Mouse (Mus musculus) activated CD4-positive, CD25-positive, alpha-beta regulatory T cell, adult 9 weeks (primary cell): ENCODE measurements around the gene Gjc1. TPM values are rescaled to one million over a fixed set of nuclear protein-coding genes. Genes with fewer than 3 reads are reported as not detected.

ENCODE experiments used
- polyA plus RNA-seq: library from polyadenylated mRNA; unstranded; fragments of 100-300 nt; shearing (Covaris generic); gene quantifications from one replicate; pipeline ENCODE4 v1.2.1, GENCODE M21; 2017

Gjc1 gene
- not detected for polyA plus RNA-seq

GRCm38 (mm10) chr11:102819021-102819782 lies at the start of gene Gjc1:
Gene Gjc1 (minus strand): TSS chr11:102819700.

DNA sequence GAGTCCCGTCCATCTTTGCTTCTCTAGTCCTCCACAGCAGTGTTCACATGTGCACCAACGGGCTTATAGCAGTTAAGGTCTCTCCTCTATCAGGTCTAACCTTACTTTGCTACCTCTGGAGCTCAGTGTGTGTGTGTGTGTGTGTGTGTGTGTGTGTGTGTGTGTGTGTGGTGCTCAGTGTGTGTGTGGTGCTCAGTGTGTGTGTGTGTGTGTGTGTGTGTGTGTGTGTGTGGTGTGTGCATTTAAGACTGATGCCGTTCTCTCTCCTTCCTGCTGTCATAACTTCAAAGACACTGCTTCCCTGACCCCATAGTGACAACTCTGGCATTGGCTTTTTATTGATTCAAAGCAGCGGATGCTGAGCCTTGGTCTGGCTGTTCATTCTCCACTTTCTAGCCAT lies 16.0 kb upstream of the Gjc1 start, which contains the start of gene Higd1b:
TSS of gene Higd1b (plus strand) at position 301 of the 400 bp plus-strand sequence.

GRCm38 (mm10) chr11:102761309-102762210 lies 57.9 kb downstream of the Gjc1 start, which contains the start of gene Adam11:
Gene Adam11 (plus strand): TSS chr11:102761439.

Other genes with a start within 250 kb of the Gjc1 start
- not detected for gene Gm11627, start 240.2 kb downstream of the Gjc1 start, polyA plus RNA-seq
- gene Fzd2, start 215.3 kb downstream of the Gjc1 start, polyA plus RNA-seq: not detected
- gene Meioc, start 156.0 kb downstream of the Gjc1 start, polyA plus RNA-seq: not detected
- 38.6 TPM for gene Ccdc43, start 121.9 kb downstream of the Gjc1 start, polyA plus RNA-seq
- gene Adam11, start 58.3 kb downstream of the Gjc1 start, polyA plus RNA-seq: not detected
- gene Higd1b, start 16.1 kb upstream of the Gjc1 start, polyA plus RNA-seq: not detected
- gene Eftud2, start 61.3 kb upstream of the Gjc1 start, polyA plus RNA-seq: 177 TPM
- not detected for gene Ccdc103, start 61.5 kb upstream of the Gjc1 start, polyA plus RNA-seq
- gene Fam187a, start 65.5 kb upstream of the Gjc1 start, polyA plus RNA-seq: not detected
- gene Gfap, start 81.2 kb upstream of the Gjc1 start, polyA plus RNA-seq: 0.10 TPM
- 5.4 TPM for gene Kif18b, start 105.4 kb upstream of the Gjc1 start, polyA plus RNA-seq
- not detected for gene C1ql1, start 127.0 kb upstream of the Gjc1 start, polyA plus RNA-seq
- gene Nmt1, start 208.5 kb upstream of the Gjc1 start, polyA plus RNA-seq: 81.8 TPM
- gene Dcakd, start 208.6 kb upstream of the Gjc1 start, polyA plus RNA-seq: 29.9 TPM